15 mouse cellular contexts compared by ENCODE assay signal in the genomic region with DNA sequence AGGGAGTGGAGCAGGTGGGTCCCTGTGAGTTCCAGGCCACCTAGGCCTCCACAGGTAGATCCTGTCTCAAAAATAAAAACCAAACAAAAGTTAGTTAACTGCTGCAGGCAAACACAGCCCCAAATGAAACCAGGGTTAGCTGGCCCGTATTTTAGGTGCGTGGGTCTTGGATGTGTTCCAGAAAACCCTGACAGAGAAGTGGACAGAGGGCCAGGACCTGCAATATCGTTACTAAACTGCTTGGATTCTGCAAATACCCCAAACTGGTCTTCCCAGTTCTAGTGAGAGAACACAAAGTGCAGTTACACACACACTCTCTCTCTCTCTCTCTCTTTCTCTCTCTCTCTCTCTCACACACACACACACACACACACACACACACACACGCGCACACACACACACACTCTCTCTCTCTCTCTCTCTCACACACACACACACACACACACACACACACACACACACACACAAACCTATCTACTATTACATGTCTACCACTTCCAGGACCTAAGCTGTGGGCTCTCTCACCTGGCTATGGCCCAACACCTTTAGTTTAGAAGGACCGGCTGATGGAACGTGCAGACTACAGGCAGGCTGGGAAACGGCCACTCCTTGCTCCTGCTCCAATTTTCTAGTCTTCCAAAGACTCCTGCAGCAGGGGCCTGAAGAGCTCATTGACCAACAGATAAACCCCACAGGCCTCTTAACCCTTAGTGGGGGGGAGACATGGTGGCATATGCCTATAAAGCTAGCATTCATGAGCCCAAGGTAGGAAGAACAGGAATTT. TPM values are rescaled to one million over a fixed set of nuclear protein-coding genes. Genes with fewer than 3 reads are reported as not detected.
DNase-seq lines count a peak whose midpoint lies in the region; ATAC-seq lines count a peak whose summit lies in the region.
"Had no signal": no experiment of that assay in that cellular context is flagged by ENCODE, and none has a peak within 500 bp of the region (broad histone marks: within the 10 kb centered on the region; RNA-seq: fewer than 3 reads in every experiment).

No protein-coding gene starts in this region.

- no peak overlapping the region for H3K4me3 ChIP-seq in embryonic facial prominence, embryonic 13.5 days
- H3K4me3 ChIP-seq in embryonic facial prominence, embryonic 10.5 days: no peak overlapping the region
- H3K4me3 ChIP-seq in intestine, embryonic 14.5 days (ENCODE audit: low read depth, low read length): no peak overlapping the region
- no peak overlapping the region for H3K4me3 ChIP-seq in intestine, embryonic 15.5 days (replicated peaks)
- H3K4me3 ChIP-seq: liver, embryonic 15.5 days; midbrain, embryonic 12.5 days had no signal

- H3K27me3 ChIP-seq in embryonic facial prominence, embryonic 13.5 days: no peaks in the 10 kb centered on the region; the same call in 1 of the 2 replicates
- H3K27me3 ChIP-seq in embryonic facial prominence, embryonic 10.5 days (replicated peaks; ENCODE audit: low read depth, poor library complexity, severe bottlenecking): no peaks in the 10 kb centered on the region
- no peaks in the 10 kb centered on the region for H3K27me3 ChIP-seq in intestine, embryonic 14.5 days (replicated peaks; ENCODE audit: control insufficient read depth, insufficient read depth, low read length)
- H3K27me3 ChIP-seq in intestine, embryonic 15.5 days (replicated peaks): 0 out of 2 replicates have a peak, but pooled peaks cover 6% of the 10 kb centered on the region

- H3K4me2 ChIP-seq in embryonic facial prominence, embryonic 13.5 days: no peak overlapping the region
- no peak overlapping the region for H3K4me2 ChIP-seq in intestine, embryonic 14.5 days (ENCODE audit: low read length)
- H3K4me2 ChIP-seq in intestine, embryonic 15.5 days (replicated peaks): no peak overlapping the region
- H3K4me2 ChIP-seq: liver, embryonic 15.5 days; midbrain, embryonic 12.5 days had no signal

- H3K9me3 ChIP-seq in embryonic facial prominence, embryonic 13.5 days: no peaks in the 10 kb centered on the region
- H3K9me3 ChIP-seq in embryonic facial prominence, embryonic 10.5 days: no peaks in the 10 kb centered on the region
- no peaks in the 10 kb centered on the region for H3K9me3 ChIP-seq in intestine, embryonic 14.5 days (ENCODE audit: control insufficient read depth, low read length)
- H3K9me3 ChIP-seq in intestine, embryonic 15.5 days: no peaks in the 10 kb centered on the region
- H3K9me3 ChIP-seq: liver, embryonic 15.5 days; midbrain, embryonic 12.5 days had no signal

- H3K36me3 ChIP-seq in embryonic facial prominence, embryonic 13.5 days: 0 out of 2 replicates have a peak, but pooled peaks cover 4% of the 10 kb centered on the region
- H3K36me3 ChIP-seq in embryonic facial prominence, embryonic 10.5 days (replicated peaks): peaks cover 6% of the 10 kb centered on the region; the same call in 1 of the 2 replicates
- H3K36me3 ChIP-seq in intestine, embryonic 14.5 days (ENCODE audit: control insufficient read depth, insufficient read depth, low read length): no peaks in the 10 kb centered on the region
- no peaks in the 10 kb centered on the region for H3K36me3 ChIP-seq in intestine, embryonic 15.5 days
- H3K36me3 ChIP-seq: liver, embryonic 15.5 days; midbrain, embryonic 12.5 days had no signal

- 65% methylated on average over 8 of the region's 8 CpGs for WGBS in embryonic facial prominence, embryonic 13.5 days
- WGBS in embryonic facial prominence, embryonic 10.5 days: 81% methylated on average over 8 of the region's 8 CpGs
- WGBS in intestine, embryonic 14.5 days: 60% methylated on average over 8 of the region's 8 CpGs
- WGBS in intestine, embryonic 15.5 days: 47% methylated on average over 8 of the region's 8 CpGs

- H3K4me1 ChIP-seq in embryonic facial prominence, embryonic 13.5 days: peaks cover 42% of the 10 kb centered on the region
- peaks cover 59% of the 10 kb centered on the region for H3K4me1 ChIP-seq in embryonic facial prominence, embryonic 10.5 days
- H3K4me1 ChIP-seq in intestine, embryonic 14.5 days (replicated peaks; ENCODE audit: control insufficient read depth, insufficient read depth, low read length): peaks cover 39% of the 10 kb centered on the region
- peaks cover 50% of the 10 kb centered on the region for H3K4me1 ChIP-seq in intestine, embryonic 15.5 days (replicated peaks)

- no peak for DNase-seq in embryonic facial prominence, embryonic 10.5 days (ENCODE audit: low spot score)
- DNase-seq in intestine, embryonic 14.5 days (ENCODE audit: low spot score): no peak
- DNase-seq in adipocyte (ENCODE audit: low spot score): peak; percentile 41
- peak; percentile 50 for DNase-seq in lung, postnatal 25 days (ENCODE audit: low spot score)
- no peak for DNase-seq in frontal cortex, postnatal 25 days (ENCODE audit: low spot score in 2 of 2)
- DNase-seq: adrenal gland, adult 2 months; cerebellum, postnatal 14 days; kidney, postnatal 10 days; layer of hippocampus, adult 9-11 months had no signal

- no peak overlapping the region for H3K27ac ChIP-seq in embryonic facial prominence, embryonic 13.5 days
- no peak overlapping the region for H3K27ac ChIP-seq in embryonic facial prominence, embryonic 10.5 days (replicated peaks)
- H3K27ac ChIP-seq in intestine, embryonic 14.5 days (ENCODE audit: low read depth): 0 out of 2 replicates have a peak overlapping the region, but pooled peaks have one; percentile 33
- no peak overlapping the region; the same call in 1 of the 2 replicates for H3K27ac ChIP-seq in intestine, embryonic 15.5 days
- H3K27ac ChIP-seq: hindbrain, postnatal 0 days; liver, embryonic 15.5 days; midbrain, embryonic 12.5 days had no signal

- ATAC-seq in embryonic facial prominence, embryonic 13.5 days (ENCODE audit: insufficient number of reproducible peaks, insufficient read depth, low FRiP score, low TSS enrichment, low read depth): no peak
- no peak for ATAC-seq in intestine, embryonic 14.5 days (replicated peaks; ENCODE audit: low FRiP score, low TSS enrichment, low read depth)
- no peak for ATAC-seq in intestine, embryonic 15.5 days
- ATAC-seq in CD4-positive, CD25-positive, alpha-beta regulatory T cell, adult 4 months: no peak
- ATAC-seq: hindbrain, postnatal 0 days had no signal

- 0 out of 2 replicates have a peak overlapping the region, but pooled peaks have one; percentile 2 for H3K9ac ChIP-seq in embryonic facial prominence, embryonic 13.5 days
- no peak overlapping the region for H3K9ac ChIP-seq in intestine, embryonic 14.5 days (ENCODE audit: low read length)
- H3K9ac ChIP-seq in intestine, embryonic 15.5 days: no peak overlapping the region
- H3K9ac ChIP-seq: liver, embryonic 15.5 days; midbrain, embryonic 12.5 days had no signal

RNA-seq across cellular contexts. Expression of gene Fhod1, which starts 3.8 kb away (rescaled TPM):
- 2.3 and 3.0 TPM in 2 replicates for polyA plus RNA-seq in embryonic facial prominence, embryonic 13.5 days (2015; fragmentation: Nextera tagmentation; extraction: Ambion mirVana)
- polyA plus RNA-seq in embryonic facial prominence, embryonic 10.5 days (2016; fragmentation: Nextera tagmentation; extraction: Ambion mirVana): 2.9 and 3.3 TPM in 2 replicates
- 3.2 and 3.5 TPM in 2 replicates for polyA plus RNA-seq in intestine, embryonic 14.5 days (2014; fragmentation: Nextera tagmentation; extraction: Ambion mirVana)
- 1.3 and 1.9 TPM in 2 replicates for polyA plus RNA-seq in intestine, embryonic 15.5 days (2015; fragmentation: Nextera tagmentation; extraction: Ambion mirVana)
- 1 to 10 TPM; 2.3 to 5.3 TPM for polyA plus RNA-seq in CD4-positive, CD25-positive, alpha-beta regulatory T cell, adult 4 months (2017; shearing (Covaris generic))

RNA-seq across cellular contexts. Expression of gene Slc9a5, which starts 4.7 kb away (rescaled TPM):
- polyA plus RNA-seq in embryonic facial prominence, embryonic 13.5 days (2015; fragmentation: Nextera tagmentation; extraction: Ambion mirVana): 5.9 and 6.0 TPM in 2 replicates
- polyA plus RNA-seq in embryonic facial prominence, embryonic 10.5 days (2016; fragmentation: Nextera tagmentation; extraction: Ambion mirVana): 5.5 and 5.7 TPM in 2 replicates
- 1.5 and 2.3 TPM in 2 replicates for polyA plus RNA-seq in intestine, embryonic 14.5 days (2014; fragmentation: Nextera tagmentation; extraction: Ambion mirVana)
- polyA plus RNA-seq in intestine, embryonic 15.5 days (2015; fragmentation: Nextera tagmentation; extraction: Ambion mirVana): 1.4 and 1.7 TPM in 2 replicates
- polyA plus RNA-seq in CD4-positive, CD25-positive, alpha-beta regulatory T cell, adult 4 months (2017; shearing (Covaris generic)): under 1 TPM in 1 of 2 experiments, not detected in 1; 0.16 TPM

RNA-seq across cellular contexts. Expression of gene Tmem208, which starts 17.8 kb away (rescaled TPM):
- polyA plus RNA-seq in embryonic facial prominence, embryonic 13.5 days (2015; fragmentation: Nextera tagmentation; extraction: Ambion mirVana): 121 TPM in 2 replicates
- polyA plus RNA-seq in embryonic facial prominence, embryonic 10.5 days (2016; fragmentation: Nextera tagmentation; extraction: Ambion mirVana): 93.0 and 99.4 TPM in 2 replicates
- polyA plus RNA-seq in intestine, embryonic 14.5 days (2014; fragmentation: Nextera tagmentation; extraction: Ambion mirVana): 136 and 138 TPM in 2 replicates
- polyA plus RNA-seq in intestine, embryonic 15.5 days (2015; fragmentation: Nextera tagmentation; extraction: Ambion mirVana): 128 and 151 TPM in 2 replicates
- 100 to 1,000 TPM; 149 to 160 TPM for polyA plus RNA-seq in CD4-positive, CD25-positive, alpha-beta regulatory T cell, adult 4 months (2017; shearing (Covaris generic))

RNA-seq across cellular contexts. Expression of gene Lrrc29, which starts 17.9 kb away (rescaled TPM):
- polyA plus RNA-seq in embryonic facial prominence, embryonic 13.5 days (2015; fragmentation: Nextera tagmentation; extraction: Ambion mirVana): 1.3 and 1.8 TPM in 2 replicates
- 1.3 TPM in 2 replicates for polyA plus RNA-seq in embryonic facial prominence, embryonic 10.5 days (2016; fragmentation: Nextera tagmentation; extraction: Ambion mirVana)
- 1.9 and 2.3 TPM in 2 replicates for polyA plus RNA-seq in intestine, embryonic 14.5 days (2014; fragmentation: Nextera tagmentation; extraction: Ambion mirVana)
- 1.3 and 2.3 TPM in 2 replicates for polyA plus RNA-seq in intestine, embryonic 15.5 days (2015; fragmentation: Nextera tagmentation; extraction: Ambion mirVana)
- polyA plus RNA-seq in CD4-positive, CD25-positive, alpha-beta regulatory T cell, adult 4 months (2017; shearing (Covaris generic)): 1 to 10 TPM; 1.7 to 6.2 TPM

RNA-seq across cellular contexts. Expression of gene Plekhg4, which starts 29.1 kb away (rescaled TPM):
- 0.39 and 0.81 TPM in 2 replicates for polyA plus RNA-seq in embryonic facial prominence, embryonic 13.5 days (2015; fragmentation: Nextera tagmentation; extraction: Ambion mirVana)
- 0.34 and 0.83 TPM in 2 replicates for polyA plus RNA-seq in embryonic facial prominence, embryonic 10.5 days (2016; fragmentation: Nextera tagmentation; extraction: Ambion mirVana)
- polyA plus RNA-seq in intestine, embryonic 14.5 days (2014; fragmentation: Nextera tagmentation; extraction: Ambion mirVana): 0.19 and 0.27 TPM in 2 replicates
- polyA plus RNA-seq in intestine, embryonic 15.5 days (2015; fragmentation: Nextera tagmentation; extraction: Ambion mirVana): 0.10 and 0.27 TPM in 2 replicates
- polyA plus RNA-seq in CD4-positive, CD25-positive, alpha-beta regulatory T cell, adult 4 months (2017; shearing (Covaris generic)): not detected
- polyA plus RNA-seq: liver, embryonic 15.5 days had no signal

Comparison
In these comparisons a context has a peak if more than half of its experiments do, and no peak if none do; other contexts are left out.
1. DNase-seq: peak in adipocyte (single experiment) and lung, postnatal 25 days (single experiment); none in embryonic facial prominence, embryonic 10.5 days (single experiment), intestine, embryonic 14.5 days (single experiment) and frontal cortex, postnatal 25 days (0 of 2).